Mouse (Mus musculus): ENCODE measurements at regions not wholly inside any gene's neighbourhood (a gene's known extent, or its start where the extent isn't known, plus 50 kb on each side); places are given as distances from the start of the nearest gene placed in this dataset.

DNA sequence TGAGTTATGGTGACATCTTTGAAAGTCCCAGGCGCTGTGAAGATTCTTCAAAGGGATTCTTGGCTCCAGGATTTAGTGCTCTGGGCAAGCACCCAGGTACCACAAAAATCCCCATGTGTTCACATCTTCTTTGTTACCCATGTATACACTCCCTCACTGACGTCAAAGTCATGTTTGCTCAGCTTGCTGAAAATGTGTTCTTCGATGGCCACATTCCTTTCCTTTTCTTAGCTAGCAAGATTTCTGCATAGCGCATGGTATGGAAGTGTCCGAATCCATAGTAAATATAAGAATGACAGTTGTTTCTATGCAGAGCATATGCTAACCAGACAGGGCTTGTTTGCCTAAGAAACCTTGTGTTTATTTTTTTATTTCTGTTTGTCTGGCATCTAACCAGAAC lies 202.2 kb upstream of the Tbx18 start:
- in situ Hi-C loops (cut with MboI; ENCODE audit: low pct_unique_long_range_greater_than_20kb in 1 of 2, low sequenced_read_pairs in 2 of 2, unreplicated experiment in 1 of 2), result no loop called here

GRCm38 (mm10) chr9:87952426-87952825 lies 221.4 kb upstream of the Tbx18 start:
- in situ Hi-C loops (cut with MboI; ENCODE audit: low pct_unique_long_range_greater_than_20kb in 1 of 2, low sequenced_read_pairs in 2 of 2, unreplicated experiment in 1 of 2), result no loop called here

GRCm38 (mm10) chr9:87954941-87955340 lies 223.9 kb upstream of the Tbx18 start:
- in situ Hi-C loops (cut with MboI; ENCODE audit: low pct_unique_long_range_greater_than_20kb in 1 of 2, low sequenced_read_pairs in 2 of 2, unreplicated experiment in 1 of 2), result no loop called here

DNA sequence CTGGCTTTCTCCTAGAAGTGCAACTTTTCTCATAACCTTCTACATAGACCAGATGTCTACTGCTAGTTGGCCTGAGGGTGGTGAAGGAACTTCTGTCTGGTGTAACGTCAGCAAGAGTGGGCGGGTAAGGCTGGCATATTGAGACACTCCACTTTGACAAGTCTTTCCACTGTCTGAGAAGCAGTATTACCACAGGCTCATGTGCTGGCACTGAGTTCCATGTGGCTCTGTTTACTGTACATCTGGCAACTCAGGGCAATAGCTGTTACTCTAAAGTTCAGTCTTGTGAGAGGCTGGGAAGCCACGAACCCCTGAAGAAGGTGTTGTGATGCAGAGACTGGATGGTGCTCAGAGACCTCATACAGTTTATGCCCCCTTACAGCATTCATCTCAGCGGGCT lies 230.7 kb upstream of the Tbx18 start:
- in situ Hi-C loops (cut with MboI; ENCODE audit: low pct_unique_long_range_greater_than_20kb in 1 of 2, low sequenced_read_pairs in 2 of 2, unreplicated experiment in 1 of 2), result no loop called here

GRCm38 (mm10) chr9:87964508-87964907 lies 233.4 kb upstream of the Tbx18 start:
- in situ Hi-C loops (cut with MboI; ENCODE audit: low pct_unique_long_range_greater_than_20kb in 1 of 2, low sequenced_read_pairs in 2 of 2, unreplicated experiment in 1 of 2), result no loop called here

GRCm38 (mm10) chr9:87965103-87965780 lies 234.2 kb upstream of the Tbx18 start:
- in situ Hi-C loops (cut with MboI; ENCODE audit: low pct_unique_long_range_greater_than_20kb in 1 of 2, low sequenced_read_pairs in 2 of 2, unreplicated experiment in 1 of 2), result no loop called here

DNA sequence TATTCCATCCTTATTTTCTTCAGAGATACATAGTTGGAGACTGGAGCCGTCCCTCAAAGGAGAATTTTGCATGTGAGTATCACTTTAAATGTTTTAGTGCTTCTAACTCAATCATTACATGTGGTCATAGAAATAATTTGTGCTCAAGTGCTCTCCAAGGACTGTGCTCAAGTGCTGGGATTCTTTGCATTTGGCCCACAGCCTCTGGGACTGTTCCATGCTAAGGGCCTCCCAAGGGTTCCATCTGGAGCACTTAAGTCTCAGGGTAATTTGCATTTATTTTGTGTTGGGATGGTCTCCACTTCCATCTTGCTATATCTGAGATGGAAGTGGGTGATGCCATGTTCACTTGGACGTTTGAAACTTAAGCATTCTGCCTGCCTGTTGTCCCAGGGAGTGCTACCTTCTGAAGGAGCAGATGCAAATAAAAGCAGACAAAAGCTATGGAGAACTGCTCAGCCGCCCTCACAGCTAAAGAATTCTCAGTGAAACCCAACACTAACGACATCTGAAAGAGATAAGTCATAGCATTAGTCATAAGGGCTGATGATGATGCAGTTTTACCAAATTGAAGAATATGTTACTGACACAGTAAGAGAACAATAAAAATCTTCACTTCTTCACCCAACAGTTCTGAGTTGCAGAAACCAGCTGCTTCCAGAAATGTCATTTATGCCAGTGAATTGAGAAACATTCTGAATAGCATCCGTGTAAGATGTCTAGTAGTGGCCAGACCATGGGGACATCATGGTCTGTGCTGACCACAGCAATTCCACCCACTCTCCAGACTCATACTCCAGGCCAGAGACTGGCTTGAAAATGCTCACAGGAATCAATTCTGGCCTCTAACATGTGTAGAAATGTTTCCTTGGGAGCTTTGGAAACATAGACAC lies 237.4 kb upstream of the Tbx18 start:
- in situ Hi-C loops (cut with MboI; ENCODE audit: low pct_unique_long_range_greater_than_20kb in 1 of 2, low sequenced_read_pairs in 2 of 2, unreplicated experiment in 1 of 2), result no loop called here

GRCm38 (mm10) chr9:87970586-87970985 lies 239.5 kb upstream of the Tbx18 start:
- in situ Hi-C loops (cut with MboI; ENCODE audit: low pct_unique_long_range_greater_than_20kb in 1 of 2, low sequenced_read_pairs in 2 of 2, unreplicated experiment in 1 of 2), result no loop called here

- in situ Hi-C loops (cut with MboI; ENCODE audit: low pct_unique_long_range_greater_than_20kb in 1 of 2, low sequenced_read_pairs in 2 of 2, unreplicated experiment in 1 of 2), result no loop called here
Measured at GRCm38 (mm10) chr9:87971791-87972190, 240.7 kb upstream of the Tbx18 start.

DNA sequence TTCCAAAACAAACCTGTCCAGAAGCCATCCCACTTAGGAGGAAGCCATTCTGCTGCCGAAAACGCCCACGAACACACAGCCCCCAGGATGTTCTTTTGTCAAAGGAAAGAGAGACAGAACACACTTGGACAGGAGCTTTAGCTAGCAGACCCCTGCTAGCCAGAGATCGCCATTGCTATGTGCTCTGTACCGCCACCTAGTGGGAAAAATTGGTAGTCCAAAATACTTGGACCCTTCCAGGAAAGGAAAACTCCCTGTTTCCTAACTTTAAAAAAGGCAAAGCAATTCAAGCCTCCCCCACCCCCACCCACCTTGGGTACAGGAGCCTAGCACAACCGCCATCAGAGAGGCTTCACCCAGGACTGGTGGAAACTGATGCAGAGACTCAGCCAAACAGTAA lies 242.5 kb upstream of the Tbx18 start:
- in situ Hi-C loops (cut with MboI; ENCODE audit: low pct_unique_long_range_greater_than_20kb in 1 of 2, low sequenced_read_pairs in 2 of 2, unreplicated experiment in 1 of 2), result no loop called here

DNA sequence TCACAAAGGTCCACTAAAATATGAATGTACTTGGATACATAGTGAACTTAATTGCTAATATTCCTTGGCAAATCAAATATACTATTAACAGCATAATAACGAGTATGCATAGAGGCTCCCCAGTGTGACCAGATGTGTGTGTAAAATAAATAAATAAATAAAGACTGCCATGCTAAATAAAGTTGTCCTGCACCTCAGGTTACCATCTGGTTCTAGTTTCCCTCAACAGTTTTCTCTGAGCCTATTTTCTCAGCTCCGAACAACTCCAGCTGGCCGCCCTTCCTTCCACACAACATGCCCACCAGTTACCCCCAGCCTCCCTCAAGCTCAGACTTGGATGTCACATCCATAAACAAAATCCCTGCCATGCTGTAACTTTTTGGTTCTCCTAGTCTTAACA lies 253.8 kb upstream of the Tbx18 start:
- in situ Hi-C loops (cut with MboI; ENCODE audit: low pct_unique_long_range_greater_than_20kb in 1 of 2, low sequenced_read_pairs in 2 of 2, unreplicated experiment in 1 of 2), result no loop called here

DNA sequence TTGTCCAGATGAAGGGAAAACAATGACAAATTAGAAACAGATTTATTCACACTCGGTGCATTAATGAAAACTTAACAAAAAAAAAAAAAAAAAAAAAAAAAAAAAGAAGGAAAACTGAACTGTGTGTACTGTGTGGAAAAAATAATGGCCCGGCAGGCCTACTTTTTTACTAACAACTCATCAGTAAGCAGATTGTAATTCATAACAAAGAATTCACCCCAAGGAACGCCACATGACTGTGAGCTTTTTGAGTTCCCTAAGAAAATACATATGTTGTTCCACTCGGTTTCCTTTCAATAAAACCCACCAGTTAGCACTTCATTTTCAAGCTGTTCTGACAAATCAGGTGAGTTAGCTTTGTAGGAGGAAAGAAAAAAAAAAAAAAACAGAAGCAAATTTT lies 254.4 kb upstream of the Tbx18 start:
- in situ Hi-C loops (cut with MboI; ENCODE audit: low pct_unique_long_range_greater_than_20kb in 1 of 2, low sequenced_read_pairs in 2 of 2, unreplicated experiment in 1 of 2), result no loop called here

DNA sequence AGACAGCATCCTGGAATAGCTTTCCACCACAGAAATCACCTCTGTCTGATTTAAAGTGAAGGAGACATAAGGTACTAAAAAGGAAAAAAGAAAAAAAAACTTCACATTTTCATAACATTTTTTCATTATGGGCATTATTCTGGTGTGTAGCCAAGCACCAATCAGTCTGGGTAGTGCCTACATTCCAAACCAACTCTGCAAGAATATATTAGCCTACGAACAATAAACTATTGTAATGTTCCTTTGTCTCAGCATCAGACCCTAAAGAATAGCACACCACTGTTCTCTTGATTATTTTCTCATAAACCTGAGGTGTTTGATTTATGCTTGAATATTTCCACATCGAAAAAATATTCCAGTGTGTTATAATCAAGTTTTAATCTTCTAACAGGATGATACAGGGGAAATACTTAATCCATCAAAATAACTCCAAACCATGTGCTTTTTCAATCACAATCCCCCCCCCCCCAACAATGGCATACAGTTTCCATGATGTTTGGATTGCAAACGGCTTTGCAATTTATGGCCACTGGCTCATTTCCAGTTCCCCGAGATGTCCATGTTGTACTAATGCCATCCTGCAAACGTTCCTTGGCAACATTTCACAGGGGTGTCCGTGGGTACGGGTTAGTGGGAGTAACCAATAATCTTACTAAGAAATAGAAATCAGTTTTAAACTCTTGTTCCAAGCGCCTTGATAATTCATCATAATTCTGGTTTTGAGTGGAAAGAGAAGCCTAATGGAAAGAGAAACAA lies 275.1 kb upstream of the Tbx18 start:
- in situ Hi-C loops (cut with MboI; ENCODE audit: low pct_unique_long_range_greater_than_20kb in 1 of 2, low sequenced_read_pairs in 2 of 2, unreplicated experiment in 1 of 2), result no loop called here

DNA sequence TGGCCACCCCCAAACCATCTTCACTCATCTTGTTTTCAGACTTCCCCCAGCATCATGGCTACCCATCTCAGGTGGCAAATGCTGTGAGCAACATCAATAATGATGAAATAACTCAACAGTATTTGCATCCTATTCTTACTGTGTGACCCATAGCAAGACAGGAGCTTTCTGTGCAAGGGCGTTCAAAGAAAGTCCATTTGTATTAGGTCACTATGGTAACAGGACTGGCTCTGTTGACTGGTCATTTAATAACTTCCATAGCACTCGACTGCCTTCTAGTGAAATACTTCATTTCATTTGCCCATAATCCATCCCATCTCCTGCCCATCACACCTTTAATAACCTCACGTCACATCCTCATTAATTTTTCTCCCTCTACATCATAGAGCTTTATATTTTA lies 292.7 kb upstream of the Tbx18 start:
- in situ Hi-C loops (cut with MboI; ENCODE audit: low pct_unique_long_range_greater_than_20kb in 1 of 2, low sequenced_read_pairs in 2 of 2, unreplicated experiment in 1 of 2), result no loop called here

GRCm38 (mm10) chr9:88025936-88026335 lies 294.9 kb upstream of the Tbx18 start:
- in situ Hi-C loops (cut with MboI; ENCODE audit: low pct_unique_long_range_greater_than_20kb in 1 of 2, low sequenced_read_pairs in 2 of 2, unreplicated experiment in 1 of 2), result no loop called here

DNA sequence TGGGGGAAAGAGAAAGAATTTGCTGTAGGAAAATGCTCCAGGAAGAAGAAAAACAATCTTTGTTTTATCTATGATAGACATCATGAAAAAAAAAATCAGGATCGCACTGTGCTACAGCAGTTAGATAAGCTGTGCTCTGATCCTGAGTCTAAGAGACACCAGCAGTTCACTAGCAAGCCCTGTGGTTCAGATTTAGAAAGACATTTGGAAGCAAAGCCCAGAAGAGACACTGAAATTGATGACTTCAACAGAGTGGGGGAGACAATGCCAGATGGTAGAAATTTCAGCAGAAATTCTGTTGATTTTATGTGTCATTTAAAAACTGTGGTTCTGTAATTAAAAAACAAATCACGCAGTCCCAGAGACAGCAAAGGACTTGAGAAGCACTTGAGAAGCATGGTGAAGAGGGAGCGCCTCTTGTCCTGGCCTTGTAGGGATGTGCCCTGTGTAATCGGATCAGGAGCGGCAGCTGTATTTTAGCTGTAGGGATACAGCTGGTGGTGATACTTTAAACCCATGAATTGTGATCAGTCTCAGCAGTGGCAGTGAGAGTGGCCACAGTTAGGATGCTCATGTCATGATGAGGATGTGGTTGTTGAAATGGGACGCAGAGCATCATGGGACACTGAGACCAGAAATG lies 296.4 kb upstream of the Nt5e start:
- in situ Hi-C loops (cut with MboI; ENCODE audit: low pct_unique_long_range_greater_than_20kb in 1 of 2, low sequenced_read_pairs in 2 of 2, unreplicated experiment in 1 of 2), result no loop called here

GRCm38 (mm10) chr9:88037560-88037959 lies 289.4 kb upstream of the Nt5e start:
- in situ Hi-C loops (cut with MboI; ENCODE audit: low pct_unique_long_range_greater_than_20kb in 1 of 2, low sequenced_read_pairs in 2 of 2, unreplicated experiment in 1 of 2), result no loop called here

DNA sequence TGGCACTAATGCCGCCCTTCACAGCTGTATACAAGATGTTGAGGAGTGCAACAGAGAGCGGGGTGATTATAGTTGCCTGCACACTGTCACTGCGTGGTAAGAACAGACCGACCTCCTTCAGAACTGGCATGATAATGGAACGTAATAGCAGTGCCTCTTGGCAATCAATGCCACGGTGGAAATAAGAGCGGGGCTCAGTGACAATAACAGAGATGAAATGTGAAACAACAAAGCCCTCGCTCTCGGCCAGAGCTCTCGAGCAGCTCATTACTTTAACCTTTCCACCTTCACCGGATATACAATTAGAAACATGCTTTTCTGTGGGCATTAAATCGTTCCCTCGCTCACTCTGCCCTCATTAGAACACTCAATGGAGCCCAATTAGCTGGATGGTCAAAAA lies 277.7 kb upstream of the Nt5e start:
- in situ Hi-C loops (cut with MboI; ENCODE audit: low pct_unique_long_range_greater_than_20kb in 1 of 2, low sequenced_read_pairs in 2 of 2, unreplicated experiment in 1 of 2), result no loop called here

DNA sequence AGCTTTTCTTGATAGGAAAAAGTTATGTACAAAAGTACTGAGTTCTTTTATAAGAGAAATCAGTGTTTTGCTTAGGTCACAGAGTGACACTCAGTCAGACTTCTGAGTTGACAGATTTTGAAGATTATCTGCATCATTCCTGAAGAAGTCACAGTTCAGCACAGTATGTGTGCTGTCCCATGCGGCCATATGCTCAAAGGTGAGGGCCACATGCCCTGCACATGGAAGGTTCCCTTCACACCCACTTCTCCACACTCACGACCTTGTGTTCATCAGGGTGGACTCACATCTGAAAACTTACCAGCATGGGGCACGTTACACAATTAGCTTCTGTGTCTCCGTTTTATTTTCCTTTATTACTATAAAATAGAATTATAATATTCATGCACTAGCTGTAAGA lies 277.2 kb upstream of the Nt5e start:
- in situ Hi-C loops (cut with MboI; ENCODE audit: low pct_unique_long_range_greater_than_20kb in 1 of 2, low sequenced_read_pairs in 2 of 2, unreplicated experiment in 1 of 2), result no loop called here
